Mouse (Mus musculus) heart, embryonic 12.5 days (tissue): ENCODE results near the gene Pla1a. TPM values are rescaled to one million over a fixed set of nuclear protein-coding genes. Genes with fewer than 3 reads are reported as not detected.
A peak's percentile ranks its signal among the peaks of the same experiment; 100 is the strongest.

Experiments
- ATAC-seq: fragments of 200-750 bp; cut with Nextera tagmentation; 2 replicates; pipeline ENCODE4 v1.8.0; 2017; ENCODE audit warnings: moderate TSS enrichment, moderate library complexity; ENCODE audit not compliant: insufficient number of reproducible peaks, low FRiP score
- H3K27ac ChIP-seq: fragments of 300-500 bp; sonication (generic); 2 replicates; pipeline ENCODE4 v1.5.1; 2016; ENCODE audit warnings: mild to moderate bottlenecking, moderate library complexity; ENCODE audit not compliant: poor library complexity, severe bottlenecking
- H3K27me3 ChIP-seq: fragments of 300-500 bp; sonication (generic); replicated peaks from 2 replicates; pipeline ENCODE4 v1.6.1; 2016; ENCODE audit warnings: mild to moderate bottlenecking, moderate library complexity
- H3K36me3 ChIP-seq: fragments of 300-500 bp; sonication (generic); 2 replicates; pipeline ENCODE4 v1.6.1; 2016; ENCODE audit warnings: mild to moderate bottlenecking, moderate library complexity
- H3K4me1 ChIP-seq: fragments of 300-500 bp; sonication (generic); replicated peaks from 2 replicates; pipeline ENCODE4 v1.6.1; 2016; ENCODE audit warnings: mild to moderate bottlenecking
- H3K4me2 ChIP-seq: fragments of 300-500 bp; sonication (generic); 2 replicates; pipeline ENCODE4 v1.6.1; 2016; ENCODE audit warnings: mild to moderate bottlenecking, moderate library complexity
- H3K4me3 ChIP-seq: fragments of 300-500 bp; sonication (generic); 2 replicates; pipeline ENCODE4 v1.5.1; 2016; ENCODE audit warnings: mild to moderate bottlenecking
- H3K9ac ChIP-seq: fragments of 300-500 bp; sonication (generic); 2 replicates; pipeline ENCODE4 v1.6.1; 2016; ENCODE audit warnings: mild to moderate bottlenecking, moderate library complexity
- H3K9me3 ChIP-seq: fragments of 300-500 bp; sonication (generic); replicated peaks from 2 replicates; pipeline ENCODE4 v1.6.1; 2016; ENCODE audit warnings: mild to moderate bottlenecking, moderate library complexity
- WGBS: fragments of 180-500 bp; shearing (Covaris S2); methylation state at CpG from one replicate; pipeline ENCODE4 v1.1.7; 2016; 5-methylcytosine and 5-hydroxymethylcytosine counted together
- polyA plus RNA-seq: library from polyadenylated mRNA; unstranded; fragments of >200 nt; fragmentation: Nextera tagmentation; extraction: Ambion mirVana; gene quantifications from 2 replicates; pipeline ENCODE4 v1.2.1, GENCODE M21; 2016

Pla1a gene
- polyA plus RNA-seq, 1 experiment from 2014 or later: 0.17 TPM

DNA sequence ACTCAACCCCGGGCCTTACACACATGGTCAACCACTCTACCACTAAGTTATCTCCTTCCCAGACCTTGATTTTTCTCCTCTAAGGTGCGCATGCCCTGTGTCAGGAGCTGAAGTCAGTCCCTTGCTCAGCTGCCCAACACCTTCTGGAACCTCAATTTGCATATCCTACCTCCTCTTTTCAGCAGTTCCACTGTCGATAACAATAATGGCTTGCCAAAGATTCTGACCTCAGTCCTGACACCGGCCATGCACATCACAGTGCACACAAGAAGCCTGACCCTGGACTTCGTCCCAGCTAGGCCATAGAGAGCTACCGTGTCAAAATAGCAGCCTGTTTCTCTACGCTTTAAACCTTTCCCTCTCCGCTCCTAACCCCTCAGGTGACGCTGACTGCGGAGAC lies 59.5 kb downstream of the Pla1a start:
- 71% methylated on average over 10 of the region's 10 CpGs for WGBS
- Histone ChIP-seq H3K4me1 (peaks cover 79% of the 10 kb centered on the region), H3K4me3 (no peak overlapping the region), H3K4me2 (peak overlapping the region; percentile 37), H3K27ac (no peak overlapping the region), H3K27me3 (no peaks in the 10 kb centered on the region), H3K36me3 (peaks cover 91% of the 10 kb centered on the region), H3K9me3 (no peaks in the 10 kb centered on the region), H3K9ac (no peak overlapping the region)
- ATAC-seq: no peak

DNA sequence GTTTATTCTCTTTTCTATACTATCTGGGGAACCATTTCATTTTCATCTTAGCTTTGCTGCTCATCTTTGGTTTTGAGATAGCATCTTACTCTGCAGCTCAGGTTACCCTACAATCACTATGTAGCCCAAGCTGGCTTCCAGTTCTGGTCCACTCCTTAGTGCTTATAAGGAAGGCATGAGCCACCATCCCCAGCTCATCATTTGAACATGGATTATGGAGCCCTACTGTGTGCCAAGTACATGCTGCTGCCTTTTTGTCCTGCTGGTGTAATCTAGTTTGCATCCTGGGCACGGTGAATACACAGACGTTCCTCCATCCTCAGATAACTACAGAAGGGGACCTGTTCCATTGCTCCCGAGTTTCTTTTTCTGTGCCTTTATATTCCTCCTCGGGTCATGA lies 60.1 kb downstream of the Pla1a start:
- WGBS: 68% methylated on average over 4 of the region's 4 CpGs
- Histone ChIP-seq H3K27me3 (no peaks in the 10 kb centered on the region), H3K9ac (no peak overlapping the region), H3K4me3 (no peak overlapping the region), H3K36me3 (peaks cover 90% of the 10 kb centered on the region), H3K9me3 (no peaks in the 10 kb centered on the region), H3K27ac (no peak overlapping the region), H3K4me1 (peaks cover 82% of the 10 kb centered on the region), H3K4me2 (peak overlapping the region; percentile 37)
- ATAC-seq: no peak

DNA sequence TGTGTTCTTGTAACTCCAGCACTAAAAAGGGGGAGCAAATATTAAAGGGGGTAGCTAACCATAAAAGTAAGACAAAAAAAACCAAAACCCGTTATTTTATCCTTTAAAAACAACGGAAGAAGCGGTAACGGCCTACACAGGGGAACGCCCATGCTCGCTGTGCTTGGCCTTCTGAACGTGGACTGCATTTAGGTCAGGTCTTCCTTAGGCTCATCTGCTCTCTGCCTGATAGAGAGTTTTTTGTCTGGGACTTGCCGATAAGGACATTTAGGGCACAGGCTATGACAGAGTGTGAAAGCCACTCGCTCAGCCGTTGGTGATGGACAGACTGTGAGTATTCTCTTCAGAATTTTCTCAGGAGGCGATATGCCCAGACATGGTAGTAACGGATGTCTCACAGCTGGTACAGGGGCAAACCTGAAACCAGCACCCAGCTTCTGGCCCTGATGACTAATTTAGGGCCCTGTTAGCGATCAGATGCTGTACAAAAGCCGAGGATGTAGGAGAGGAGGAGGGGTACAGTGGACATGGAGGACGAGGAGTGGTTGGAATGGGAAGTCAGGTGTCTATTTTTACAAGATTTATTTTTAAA lies 61.1 kb downstream of the Pla1a start:
- Histone ChIP-seq H3K4me1 (peaks cover 82% of the 10 kb centered on the region), H3K9ac (peak overlapping the region; percentile 30; the same call in 1 of the 2 replicates), H3K27ac (peak overlapping the region; percentile 78), H3K4me2 (peak overlapping the region; percentile 28), H3K4me3 (peak overlapping the region; percentile 16), H3K9me3 (no peaks in the 10 kb centered on the region), H3K27me3 (no peaks in the 10 kb centered on the region), H3K36me3 (peaks cover 79% of the 10 kb centered on the region)
- WGBS: 63% methylated on average over 15 of the region's 15 CpGs
- peak; percentile 92 for ATAC-seq

- no peak for ATAC-seq
- 74% methylated on average over 8 of the region's 8 CpGs for WGBS
- Histone ChIP-seq H3K9me3 (no peaks in the 10 kb centered on the region), H3K4me3 (no peak overlapping the region), H3K4me2 (peak overlapping the region; percentile 55; the same call in 1 of the 2 replicates), H3K27me3 (no peaks in the 10 kb centered on the region), H3K9ac (peak overlapping the region; percentile 51), H3K4me1 (peaks cover 74% of the 10 kb centered on the region), H3K27ac (peak overlapping the region; percentile 78), H3K36me3 (peaks cover 69% of the 10 kb centered on the region)
Observed at GRCm38 (mm10) chr16:38370633-38371374, 62.1 kb downstream of the Pla1a start.

DNA sequence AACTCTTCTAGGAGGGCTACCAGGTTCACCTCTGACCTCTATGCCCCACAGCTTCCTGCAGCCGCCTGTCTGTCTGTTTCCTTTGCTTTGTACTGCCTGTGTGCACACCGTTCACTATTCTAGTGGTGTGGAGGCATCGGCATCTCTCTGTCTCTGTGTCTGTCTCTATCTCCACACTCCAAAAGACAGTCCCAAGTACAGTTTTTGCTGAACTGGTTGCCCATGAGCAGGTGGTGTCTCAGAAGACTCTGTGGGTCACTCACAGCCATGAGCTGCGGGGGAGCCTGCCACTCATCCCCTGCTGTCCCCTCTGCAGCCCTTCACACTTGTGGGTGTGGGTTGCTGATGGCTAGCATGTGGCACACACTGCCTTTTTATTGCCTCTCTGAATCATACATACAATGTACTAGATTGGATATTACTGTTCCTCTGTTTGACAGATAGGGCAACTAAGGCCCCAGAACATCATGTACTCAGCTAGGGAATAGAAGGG lies 62.9 kb downstream of the Pla1a start:
- no peak for ATAC-seq
- H3K4me2 ChIP-seq: peak overlapping the region; percentile 55
- WGBS: 77% methylated on average over 4 of the region's 4 CpGs

GRCm38 (mm10) chr16:38369431-38369830 lies 63.5 kb downstream of the Pla1a start:
- Histone ChIP-seq H3K9me3 (no peaks in the 10 kb centered on the region), H3K4me1 (peaks cover 60% of the 10 kb centered on the region), H3K9ac (peak overlapping the region; percentile 51; the same call in 1 of the 2 replicates), H3K4me2 (peak overlapping the region; percentile 55), H3K27me3 (no peaks in the 10 kb centered on the region), H3K36me3 (peaks cover 61% of the 10 kb centered on the region), H3K4me3 (peak overlapping the region; percentile 5; the same call in 1 of the 2 replicates), H3K27ac (peak overlapping the region; percentile 35)
- ATAC-seq: no peak
- WGBS: 79% methylated on average over 8 of the region's 8 CpGs

More for the DNA sequence above, 62.9 kb downstream of the Pla1a start:
- H3K4me3 ChIP-seq: no peak overlapping the region
- H3K27ac ChIP-seq: peak overlapping the region; percentile 78; the same call in 1 of the 2 replicates
- H3K9ac ChIP-seq: peak overlapping the region; percentile 51
- no peaks in the 10 kb centered on the region for H3K27me3 ChIP-seq
- peaks cover 67% of the 10 kb centered on the region for H3K36me3 ChIP-seq
- no peaks in the 10 kb centered on the region for H3K9me3 ChIP-seq
- H3K4me1 ChIP-seq: peaks cover 66% of the 10 kb centered on the region

GRCm38 (mm10) chr16:38369000-38369399 lies 63.9 kb downstream of the Pla1a start:
- Histone ChIP-seq H3K27me3 (no peaks in the 10 kb centered on the region), H3K9ac (peak overlapping the region; percentile 51), H3K9me3 (no peaks in the 10 kb centered on the region), H3K4me2 (peak overlapping the region; percentile 55), H3K27ac (peak overlapping the region; percentile 35), H3K4me3 (peak overlapping the region; percentile 26; the same call in 1 of the 2 replicates), H3K36me3 (peaks cover 57% of the 10 kb centered on the region), H3K4me1 (peaks cover 56% of the 10 kb centered on the region)
- 73% methylated on average over 7 of the region's 7 CpGs for WGBS
- no peak for ATAC-seq

DNA sequence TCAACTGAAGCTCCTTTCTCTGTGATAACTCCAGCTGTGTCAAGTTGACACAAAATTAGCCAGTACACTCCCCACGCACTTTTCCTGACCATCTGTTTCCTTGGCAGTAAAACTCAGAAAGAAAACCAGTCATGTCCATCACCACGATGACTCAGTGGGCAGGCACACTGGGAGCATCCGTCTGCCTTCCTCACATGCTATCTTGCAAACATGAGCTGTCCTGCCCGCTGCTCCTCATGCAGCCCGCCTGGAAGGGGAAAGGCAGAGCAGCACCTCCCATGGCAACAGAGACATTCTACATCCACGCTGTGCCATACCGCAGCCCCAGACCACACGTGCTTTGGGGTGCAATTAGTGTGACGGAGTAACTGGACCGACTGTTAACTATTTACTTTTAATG lies 64.6 kb downstream of the Pla1a start:
- peaks cover 50% of the 10 kb centered on the region for H3K36me3 ChIP-seq
- peak overlapping the region; percentile 39; the same call in 1 of the 2 replicates for H3K9ac ChIP-seq
- no peak for ATAC-seq
- H3K4me3 ChIP-seq: peak overlapping the region; percentile 26; the same call in 1 of the 2 replicates
- peaks cover 49% of the 10 kb centered on the region for H3K4me1 ChIP-seq
- H3K27ac ChIP-seq: no peak overlapping the region
- 35% methylated on average over 10 of the region's 10 CpGs for WGBS
- H3K27me3 ChIP-seq: no peaks in the 10 kb centered on the region
- peak overlapping the region; percentile 55 for H3K4me2 ChIP-seq
- H3K9me3 ChIP-seq: no peaks in the 10 kb centered on the region

- no peak for ATAC-seq
- Histone ChIP-seq H3K9ac (peak overlapping the region; percentile 94), H3K4me3 (peak overlapping the region; percentile 66), H3K9me3 (no peaks in the 10 kb centered on the region), H3K27me3 (no peaks in the 10 kb centered on the region), H3K27ac (peak overlapping the region; percentile 100; the same call in 1 of the 2 replicates), H3K36me3 (peaks cover 33% of the 10 kb centered on the region), H3K4me2 (peak overlapping the region; percentile 83), H3K4me1 (peaks cover 46% of the 10 kb centered on the region)
- 43% methylated on average over 4 of the region's 4 CpGs for WGBS
Observed at GRCm38 (mm10) chr16:38366231-38366630, 66.7 kb downstream of the Pla1a start.

- H3K9me3 ChIP-seq: no peaks in the 10 kb centered on the region
- peak overlapping the region; percentile 100 for H3K27ac ChIP-seq
- peaks cover 46% of the 10 kb centered on the region for H3K4me1 ChIP-seq
- peak overlapping the region; percentile 83 for H3K4me2 ChIP-seq
- 46% methylated on average over 10 of the region's 10 CpGs for WGBS
- H3K9ac ChIP-seq: peak overlapping the region; percentile 94
- peaks cover 25% of the 10 kb centered on the region for H3K36me3 ChIP-seq
- H3K27me3 ChIP-seq: no peaks in the 10 kb centered on the region
- peak overlapping the region; percentile 66 for H3K4me3 ChIP-seq
- no peak for ATAC-seq
Observed at GRCm38 (mm10) chr16:38365390-38365789, 67.6 kb downstream of the Pla1a start.

DNA sequence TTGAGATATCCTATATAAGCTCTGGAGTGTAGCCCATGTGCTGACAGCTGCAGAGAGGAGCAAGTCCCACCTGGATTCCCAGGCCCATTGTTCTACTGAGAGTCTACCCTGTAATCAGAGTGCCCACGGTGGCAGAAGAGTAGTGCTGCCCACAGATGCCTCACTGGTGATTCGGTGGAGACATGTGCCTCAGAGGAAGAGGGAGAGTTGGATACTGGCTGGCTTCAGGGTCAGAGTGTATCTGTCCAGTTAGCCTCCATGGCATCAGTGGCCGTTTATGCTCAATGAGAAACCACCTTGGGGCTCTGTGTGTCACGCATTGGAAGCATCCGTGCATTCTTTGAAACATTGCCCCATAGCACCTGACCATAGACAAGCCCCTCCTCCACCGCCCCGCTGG lies 69.3 kb downstream of the Pla1a start:
- no peak for ATAC-seq
- Histone ChIP-seq H3K9ac (peak overlapping the region; percentile 94), H3K4me1 (peaks cover 42% of the 10 kb centered on the region), H3K9me3 (no peaks in the 10 kb centered on the region), H3K27me3 (no peaks in the 10 kb centered on the region), H3K36me3 (peaks cover 9% of the 10 kb centered on the region), H3K4me2 (peak overlapping the region; percentile 83), H3K27ac (peak overlapping the region; percentile 100), H3K4me3 (peak overlapping the region; percentile 66)
- WGBS: 21% methylated on average over 7 of the region's 7 CpGs
